Mouse (Mus musculus): ENCODE data around the gene Tshz2.

Tshz2 gene

GRCm38 (mm10) chr2:169870503-169870902 lies 237.7 kb downstream of the Tshz2 start:
- DNase-seq (ENCODE audit: low read depth), result no peak

- DNase-seq (ENCODE audit: low read depth), result no peak
These were observed 238.7 kb downstream of the Tshz2 start for GRCm38 (mm10) chr2:169871436-169872060.

- DNase-seq (ENCODE audit: low read depth), result no peak
These were observed 240.6 kb downstream of the Tshz2 start for GRCm38 (mm10) chr2:169873442-169873841.

- DNase-seq (ENCODE audit: low read depth), result no peak
These were observed 255.1 kb downstream of the Tshz2 start for GRCm38 (mm10) chr2:169887921-169888320.

GRCm38 (mm10) chr2:169892441-169893038 lies 259.7 kb downstream of the Tshz2 start:
- DNase-seq (ENCODE audit: low read depth), result no peak

GRCm38 (mm10) chr2:169902896-169903295 lies 270.1 kb downstream of the Tshz2 start:
- no peak for DNase-seq (ENCODE audit: low read depth)

GRCm38 (mm10) chr2:169906396-169906795 lies 273.6 kb downstream of the Tshz2 start:
- no peak for DNase-seq (ENCODE audit: low read depth)

GRCm38 (mm10) chr2:169907979-169908378 lies 275.2 kb downstream of the Tshz2 start:
- DNase-seq (ENCODE audit: low read depth), result no peak

- DNase-seq (ENCODE audit: low read depth), result no peak
These were observed 277.8 kb downstream of the Tshz2 start for GRCm38 (mm10) chr2:169910606-169911005.

- DNase-seq (ENCODE audit: low read depth), result no peak
These were observed 280.0 kb downstream of the Tshz2 start for GRCm38 (mm10) chr2:169912826-169913225.

- no peak for DNase-seq (ENCODE audit: low read depth)
These were observed 282.1 kb downstream of the Tshz2 start for GRCm38 (mm10) chr2:169914903-169915302.

GRCm38 (mm10) chr2:169915326-169915725 lies 282.5 kb downstream of the Tshz2 start:
- no peak for DNase-seq (ENCODE audit: low read depth)

- DNase-seq (ENCODE audit: low read depth), result no peak
These were observed 286.4 kb downstream of the Tshz2 start for GRCm38 (mm10) chr2:169919111-169919695.

- no peak for DNase-seq (ENCODE audit: low read depth)
These were observed 291.5 kb downstream of the Tshz2 start for GRCm38 (mm10) chr2:169924177-169924810.

- DNase-seq (ENCODE audit: low read depth), result no peak
These were observed 292.7 kb downstream of the Tshz2 start for GRCm38 (mm10) chr2:169925466-169925865.

- no peak for DNase-seq (ENCODE audit: low read depth)
These were observed 293.2 kb downstream of the Tshz2 start for GRCm38 (mm10) chr2:169926016-169926415.

GRCm38 (mm10) chr2:169927401-169927800 lies 294.6 kb downstream of the Tshz2 start:
- no peak for DNase-seq (ENCODE audit: low read depth)

GRCm38 (mm10) chr2:169928447-169929120 lies 295.8 kb downstream of the Tshz2 start:
- DNase-seq (ENCODE audit: low read depth), result peak; percentile 15

GRCm38 (mm10) chr2:169929540-169930497 lies 297.0 kb downstream of the Tshz2 start:
- peak; percentile 89 for DNase-seq (ENCODE audit: low read depth)

GRCm38 (mm10) chr2:169935642-169936041 lies 302.8 kb downstream of the Tshz2 start:
- peak; percentile 48 for DNase-seq (ENCODE audit: low read depth)

Data from NIH3T3 (cell line).